In genomic region chr12:117299084-117299483, GRCm38 (mm10) we compare ENCODE assay signal across 28 mouse cellular contexts.
"Had no signal": no experiment of that assay in that cellular context is flagged by ENCODE, and none has a peak within 500 bp of the region (broad histone marks: within the 10 kb centered on the region; RNA-seq: fewer than 3 reads in every experiment).

No protein-coding gene starts in this region.

- DNase-seq: gastrocnemius, postnatal 14 days; gastrocnemius, postnatal 36 days; heart, adult 18-20 months; heart, postnatal 10 days; heart, postnatal 4 days; kidney, adult 18-20 months; kidney, adult 9 months; kidney, postnatal 14 days; kidney, postnatal 36 days; layer of hippocampus, adult 9-11 months; liver; liver, embryonic 13.5 days had no signal

- H3K4me3 ChIP-seq: heart, embryonic 10.5 days; heart, embryonic 12.5 days; hindbrain, embryonic 10.5 days; hindbrain, embryonic 12.5 days; intestine, embryonic 15.5 days; kidney, embryonic 15.5 days; left cerebral cortex, adult 2 months; limb, embryonic 10.5 days; limb, embryonic 12.5 days; liver, embryonic 13.5 days; liver, embryonic 15.5 days had no signal

- H3K4me2 ChIP-seq: heart, embryonic 12.5 days; hindbrain, embryonic 12.5 days; hindbrain, embryonic 14.5 days; intestine, embryonic 15.5 days; kidney, embryonic 15.5 days; limb, embryonic 12.5 days; liver, embryonic 11.5 days; liver, embryonic 13.5 days; liver, embryonic 15.5 days had no signal

- H3K9ac ChIP-seq: heart, embryonic 12.5 days; hindbrain, embryonic 12.5 days; hindbrain, embryonic 14.5 days; intestine, embryonic 15.5 days; kidney, embryonic 15.5 days; limb, embryonic 12.5 days; liver, embryonic 13.5 days; liver, embryonic 15.5 days had no signal

- H3K4me1 ChIP-seq: heart, embryonic 10.5 days; heart, embryonic 12.5 days; hindbrain, embryonic 12.5 days; intestine, embryonic 15.5 days; kidney, embryonic 15.5 days; limb, embryonic 10.5 days; limb, embryonic 12.5 days; liver, embryonic 13.5 days; liver, embryonic 15.5 days had no signal

- ATAC-seq: hindbrain, embryonic 16.5 days; inflammation-experienced regulatory T-cells, adult 6 months; intestine, embryonic 15.5 days; intestine, postnatal 0 days had no signal

- H3K27ac ChIP-seq: heart, embryonic 10.5 days; hindbrain, embryonic 10.5 days; hindbrain, embryonic 12.5 days; hindbrain, embryonic 14.5 days; intestine, embryonic 15.5 days; kidney, embryonic 15.5 days; kidney, postnatal 0 days; left cerebral cortex, adult 2 months; limb, embryonic 10.5 days; limb, embryonic 12.5 days; liver, embryonic 13.5 days; liver, embryonic 15.5 days had no signal

- H3K9me3 ChIP-seq: heart, embryonic 10.5 days; heart, embryonic 12.5 days; hindbrain, embryonic 10.5 days; hindbrain, embryonic 12.5 days; intestine, embryonic 15.5 days; kidney, embryonic 15.5 days; limb, embryonic 10.5 days; limb, embryonic 12.5 days; liver, embryonic 13.5 days; liver, embryonic 15.5 days had no signal

- H3K36me3 ChIP-seq: heart, embryonic 10.5 days; heart, embryonic 12.5 days; hindbrain, embryonic 10.5 days; hindbrain, embryonic 12.5 days; intestine, embryonic 15.5 days; kidney, embryonic 15.5 days; limb, embryonic 10.5 days; limb, embryonic 12.5 days; liver, embryonic 13.5 days; liver, embryonic 15.5 days had no signal

- H3K27me3 ChIP-seq: heart, embryonic 12.5 days; intestine, embryonic 15.5 days; kidney, embryonic 15.5 days; limb, embryonic 12.5 days; liver, embryonic 13.5 days; liver, embryonic 15.5 days had no signal
